Mouse (Mus musculus) c-Kit-positive CD71-negative TER-119-negative erythroid progenitor cells, embryonic 14.5 days (primary cell): ENCODE measurements around the gene Unc119b.
"Not testable (repeated sequence)": the region's sequence is repeated elsewhere in the genome, so short reads cannot be mapped to it uniquely, and the experiment has no call there.

Source experiments
- DNase-seq: peaks from one replicate; pipeline ENCODE4 v3.0.0-alpha.2; 2013; ENCODE audit warnings: low read depth

Gene Unc119b

DNA sequence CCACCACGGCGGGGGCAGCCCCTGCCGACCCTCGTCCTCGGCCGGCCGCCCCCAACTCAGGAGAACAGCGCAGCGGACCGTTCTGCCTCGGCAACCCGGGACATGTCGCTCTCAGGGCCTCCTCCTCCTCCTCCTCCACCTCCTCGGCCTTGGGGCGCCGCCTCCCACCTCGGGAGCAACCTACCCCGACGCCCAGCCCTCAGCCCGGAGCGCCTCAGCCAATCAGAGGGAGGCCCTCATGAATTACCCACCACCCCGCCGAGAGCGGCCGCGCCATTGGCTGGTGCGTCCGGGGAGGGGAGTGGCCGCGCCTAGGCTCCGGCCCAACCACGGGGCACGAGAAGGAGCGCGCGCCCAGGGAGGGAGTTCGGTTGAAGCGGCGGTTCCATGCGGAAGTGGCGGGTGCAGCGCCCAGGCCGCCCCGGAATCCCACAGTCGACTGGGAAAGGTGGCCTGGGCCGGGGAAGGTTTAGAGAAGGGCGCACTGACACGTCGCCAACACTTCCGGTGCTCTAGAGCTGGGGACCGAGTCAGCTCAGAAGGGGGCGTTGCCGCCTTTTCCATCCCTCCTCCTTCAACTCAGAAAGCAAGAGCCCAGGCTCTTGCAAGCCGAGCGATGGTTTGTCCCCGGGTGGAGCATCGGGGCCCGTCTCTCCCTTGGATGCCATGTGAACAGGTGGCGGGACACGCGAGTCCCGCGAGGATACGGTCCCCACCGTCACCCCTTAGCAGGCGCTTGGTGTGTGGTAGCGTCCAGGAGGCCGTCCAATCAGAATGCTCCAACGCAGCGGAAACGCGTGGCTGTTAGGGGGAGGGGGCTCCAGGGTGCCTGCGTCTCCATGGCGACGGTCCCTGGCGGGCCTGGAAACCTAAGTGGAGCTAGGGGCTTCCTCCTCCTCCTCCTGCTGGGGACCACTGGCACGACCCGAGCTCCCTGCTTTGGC lies 23.5 kb upstream of the Unc119b start, which contains the start of gene Mlec:
Gene Mlec (minus strand): TSS at position 140 of the 944 bp plus-strand sequence.
- DNase-seq, result peak; percentile 98

DNA sequence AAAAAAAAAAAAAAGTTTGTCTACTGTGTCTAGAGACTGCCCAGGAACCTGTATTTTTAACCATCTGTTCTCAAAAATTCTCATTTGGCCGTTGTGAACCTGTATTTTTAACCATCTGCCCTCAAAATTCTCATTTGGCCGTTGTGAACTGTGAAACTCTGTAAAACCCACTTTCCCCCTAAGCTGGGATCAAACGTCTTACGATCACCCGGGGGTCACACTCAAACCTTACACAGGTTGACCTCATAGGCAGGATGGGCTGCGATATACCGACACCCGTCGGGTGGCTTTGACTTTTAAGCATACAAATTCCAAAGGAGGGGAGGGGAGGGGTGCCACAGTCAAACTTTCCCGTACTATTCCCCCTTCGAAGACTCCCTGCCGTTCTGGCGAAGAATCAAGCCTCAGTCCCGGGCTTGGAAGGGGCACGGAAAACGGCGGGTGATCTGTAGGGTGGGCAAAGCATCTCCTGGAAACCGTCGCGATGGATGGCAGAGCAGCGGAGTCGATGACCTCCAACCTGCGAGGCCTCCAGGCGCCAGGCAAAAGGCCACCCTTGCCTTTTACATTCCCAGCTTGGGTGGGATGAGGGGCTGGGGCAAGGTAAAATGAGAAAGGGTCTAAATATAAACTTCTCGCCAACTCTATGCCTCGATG lies 22.3 kb upstream of the Unc119b start:
- no peak for DNase-seq

DNA sequence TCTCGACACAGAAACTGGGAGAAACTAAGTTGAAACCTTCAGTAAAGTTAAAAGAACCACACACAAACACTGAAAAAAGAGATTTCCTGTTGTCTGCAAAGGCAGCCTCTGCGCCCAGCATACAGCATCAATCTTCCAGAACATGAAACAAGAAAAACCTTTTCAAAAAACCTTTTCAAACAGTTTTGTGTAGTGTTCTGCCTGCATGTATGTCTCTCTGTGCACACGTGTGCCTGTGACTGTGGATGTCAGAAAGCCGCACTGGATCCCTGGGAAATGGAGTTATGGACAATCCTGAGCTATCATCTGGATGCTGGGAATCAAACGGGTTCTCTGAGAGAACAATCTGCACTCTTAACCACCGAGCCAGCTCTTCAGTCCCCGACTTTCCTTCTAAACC lies 21.6 kb upstream of the Unc119b start:
- DNase-seq, result no peak

DNA sequence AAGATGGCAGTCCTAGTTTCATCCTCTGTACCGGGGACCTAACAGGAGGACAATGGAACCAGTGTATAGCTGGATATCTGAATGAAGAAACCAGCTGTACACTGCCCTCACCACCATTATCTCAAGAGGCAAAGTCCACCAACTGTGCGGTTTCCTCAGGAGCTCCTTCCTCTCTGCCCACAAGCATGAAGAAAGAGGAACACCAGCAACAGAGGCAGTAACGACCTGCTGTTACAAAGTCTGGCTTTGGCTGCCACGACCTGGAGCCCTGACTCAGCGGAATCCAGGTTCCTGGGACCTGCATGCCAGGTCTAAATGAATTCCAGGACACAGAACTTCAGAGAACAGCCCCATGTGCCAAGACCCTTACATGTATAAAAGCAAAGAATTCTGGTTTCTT lies 21.1 kb upstream of the Unc119b start:
- DNase-seq, result peak; percentile 71

DNA sequence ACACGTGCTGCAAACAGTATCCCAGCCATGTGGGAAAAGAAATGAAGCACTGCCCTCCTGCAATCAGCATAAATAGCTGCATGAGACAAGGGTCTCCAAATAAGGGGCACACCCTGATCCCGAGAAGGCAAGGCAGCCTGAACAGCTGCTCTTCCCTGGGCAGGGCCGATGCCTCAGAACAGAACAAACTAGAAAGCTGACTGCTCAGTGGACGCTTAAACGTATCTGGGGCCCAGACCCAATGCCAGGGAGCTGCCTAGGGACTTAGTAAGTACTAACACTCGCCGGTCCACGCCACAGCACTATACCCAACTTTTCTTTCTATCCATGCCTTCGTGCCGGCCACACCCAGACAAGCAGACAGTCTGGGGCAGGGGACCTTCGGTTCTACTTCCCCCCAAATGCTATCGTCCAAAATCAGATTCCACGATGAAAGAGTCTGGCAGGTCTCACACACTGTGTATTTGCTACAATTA lies 20.4 kb upstream of the Unc119b start:
- DNase-seq, result no peak

- DNase-seq, result no peak
Measured at GRCm38 (mm10) chr5:115152132-115152956, 17.6 kb upstream of the Unc119b start.

- no peak for DNase-seq
Measured at GRCm38 (mm10) chr5:115151457-115151856, 16.7 kb upstream of the Unc119b start.

DNA sequence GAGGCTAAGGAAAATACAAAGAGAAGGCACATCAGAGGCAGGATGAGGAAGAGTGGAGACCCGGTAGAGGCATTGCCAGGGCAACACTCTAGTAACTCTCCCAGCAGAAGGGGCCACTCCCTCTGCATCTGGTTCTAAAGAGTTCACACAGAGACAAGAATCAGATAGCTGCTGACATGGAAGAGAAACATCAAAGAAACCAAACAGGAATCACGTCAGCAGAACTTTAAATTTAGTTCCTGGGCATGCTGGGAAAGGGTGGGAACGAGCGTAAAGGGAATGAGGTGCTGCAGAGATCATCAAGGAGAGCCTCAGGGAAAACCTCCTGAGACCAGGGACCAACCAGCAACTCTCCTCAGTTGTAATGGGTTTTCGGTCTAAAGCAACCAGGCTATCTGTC lies 16.2 kb upstream of the Unc119b start:
- no peak for DNase-seq

GRCm38 (mm10) chr5:115149675-115150459 lies 15.1 kb upstream of the Unc119b start:
- DNase-seq, result no peak

DNA sequence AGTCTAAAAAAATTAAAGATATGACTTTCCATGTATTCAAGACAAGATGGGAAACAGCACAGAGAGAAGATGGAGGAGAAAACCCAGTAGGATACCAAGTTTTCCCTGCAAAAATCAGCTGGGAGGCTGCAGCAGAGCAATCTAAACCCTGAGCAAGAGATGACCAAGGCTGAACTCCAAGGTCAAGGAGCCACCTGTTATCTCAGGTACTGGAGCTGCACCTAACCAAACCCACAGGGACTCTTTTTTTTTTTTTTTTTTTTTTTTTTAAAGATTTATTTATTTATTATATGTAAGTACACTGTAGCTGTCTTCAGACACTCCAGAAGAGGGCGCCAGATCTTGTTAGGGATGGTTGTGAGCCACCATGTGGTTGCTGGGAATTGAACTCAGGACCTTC lies 14.1 kb upstream of the Unc119b start:
- not testable (repeated sequence) for DNase-seq

DNA sequence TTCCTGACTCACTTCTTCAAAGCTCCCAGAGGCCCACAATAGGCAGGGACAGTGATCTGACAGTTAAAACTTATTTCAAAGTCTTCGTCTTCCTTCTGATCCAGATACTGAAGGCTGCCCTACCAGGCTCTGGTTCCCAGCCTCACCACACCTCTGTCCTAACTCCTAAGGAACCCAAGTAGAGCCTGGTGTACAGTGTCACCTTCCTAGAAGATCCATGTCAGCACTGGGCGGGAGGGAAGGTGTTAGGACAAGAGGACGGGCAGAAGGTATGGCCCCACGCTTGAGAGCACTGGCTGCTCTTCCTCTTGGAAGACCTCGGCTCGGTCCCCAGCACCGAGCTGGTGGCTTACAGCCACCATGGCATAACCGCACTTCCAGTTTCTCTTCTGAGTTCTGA lies 13.6 kb upstream of the Unc119b start:
- DNase-seq, result no peak

GRCm38 (mm10) chr5:115147388-115147787 lies 12.6 kb upstream of the Unc119b start:
- DNase-seq, result no peak

GRCm38 (mm10) chr5:115146747-115147130 lies 12.0 kb upstream of the Unc119b start:
- no peak for DNase-seq

DNA sequence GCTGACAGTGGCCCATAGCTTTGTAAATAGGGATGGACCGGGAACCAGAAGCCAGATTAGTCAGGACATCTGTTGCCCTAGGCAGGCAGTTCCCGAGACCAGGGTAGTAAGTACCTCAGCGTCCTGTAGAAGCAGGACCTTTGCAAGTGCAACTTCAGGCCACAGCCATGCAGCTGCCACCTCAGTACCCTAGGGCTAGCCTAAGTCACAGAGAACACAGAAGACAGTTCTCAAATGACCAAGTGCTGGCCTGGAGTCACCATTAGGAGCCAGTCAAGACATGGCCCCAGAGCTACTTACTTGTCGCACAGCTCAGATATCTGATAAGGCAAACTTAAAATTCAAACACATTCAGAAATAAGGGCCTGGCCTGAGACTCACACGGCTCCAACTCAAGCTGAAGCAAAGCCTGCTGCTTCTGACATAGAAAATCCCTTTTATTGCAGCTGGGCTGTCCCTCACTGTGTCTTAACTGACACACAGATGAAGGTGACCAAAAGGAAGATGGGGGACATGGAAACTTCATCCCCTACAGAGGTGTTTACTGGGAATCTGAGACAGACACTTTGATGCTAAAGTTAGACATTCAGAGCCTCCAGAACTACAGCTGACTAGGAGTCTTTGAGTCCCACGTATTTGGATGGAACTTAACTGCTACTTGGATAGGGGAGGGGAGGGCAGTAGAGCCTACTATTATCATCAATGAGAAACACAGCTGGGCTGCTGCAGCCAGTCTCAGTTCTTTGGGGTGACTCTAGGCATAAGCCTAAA lies 11.4 kb upstream of the Unc119b start:
- DNase-seq, result no peak

DNA sequence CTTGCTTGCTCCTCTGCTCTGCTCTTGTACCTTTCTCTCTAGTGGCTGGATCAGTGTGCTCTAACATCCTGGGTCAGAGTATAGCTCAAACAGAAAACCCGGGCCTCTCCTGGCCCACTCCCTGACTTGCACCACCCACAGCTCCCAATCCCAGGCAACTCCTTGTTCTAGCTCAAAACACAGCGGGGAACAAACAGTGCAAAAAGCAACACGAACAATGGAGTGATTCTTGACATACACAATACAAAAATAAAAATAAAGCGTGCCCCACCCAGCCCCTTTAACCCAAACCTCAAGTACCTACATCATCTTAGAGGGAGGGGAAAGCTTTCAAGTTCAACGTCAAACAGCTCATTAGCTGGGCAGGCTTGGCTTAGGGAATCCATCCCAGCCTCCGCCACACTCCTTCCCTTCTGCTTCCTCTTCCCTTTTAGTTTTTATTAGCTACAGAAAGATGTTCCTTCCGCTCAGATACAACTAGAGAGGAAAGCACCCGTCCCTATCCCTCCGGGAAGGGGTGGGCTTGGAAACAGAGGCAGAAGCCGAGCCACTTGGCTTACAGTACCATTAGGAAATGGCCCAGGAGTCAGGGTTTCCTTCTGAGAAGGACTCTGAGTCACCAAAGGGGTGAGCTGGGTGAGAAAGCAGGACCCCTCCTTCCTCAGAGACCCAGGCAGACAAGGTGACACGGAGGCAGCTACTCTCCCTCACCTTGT lies 10.6 kb upstream of the Unc119b start:
- DNase-seq, result no peak

DNA sequence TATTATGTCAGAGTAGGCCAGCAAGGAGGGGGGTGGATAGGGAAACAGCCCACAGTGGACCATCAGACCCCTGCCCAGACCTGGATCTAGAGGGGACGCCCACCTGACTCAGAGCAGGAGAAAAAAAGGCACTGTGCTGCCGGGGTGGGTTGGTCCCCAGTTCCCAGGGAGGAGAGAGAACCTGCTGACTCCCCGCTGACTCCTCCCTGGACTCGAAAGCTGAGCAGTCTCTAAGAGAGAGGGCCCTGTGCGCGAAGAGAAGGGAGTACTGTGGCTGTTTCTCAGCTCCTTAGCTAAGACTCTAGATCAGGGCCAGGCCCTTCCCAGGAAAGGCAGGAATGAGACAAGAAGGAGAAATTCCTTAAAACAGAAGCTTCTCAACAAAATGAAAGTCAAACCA lies 9.7 kb upstream of the Unc119b start:
- DNase-seq, result no peak

GRCm38 (mm10) chr5:115143552-115143951 lies 8.8 kb upstream of the Unc119b start:
- DNase-seq, result no peak

DNA sequence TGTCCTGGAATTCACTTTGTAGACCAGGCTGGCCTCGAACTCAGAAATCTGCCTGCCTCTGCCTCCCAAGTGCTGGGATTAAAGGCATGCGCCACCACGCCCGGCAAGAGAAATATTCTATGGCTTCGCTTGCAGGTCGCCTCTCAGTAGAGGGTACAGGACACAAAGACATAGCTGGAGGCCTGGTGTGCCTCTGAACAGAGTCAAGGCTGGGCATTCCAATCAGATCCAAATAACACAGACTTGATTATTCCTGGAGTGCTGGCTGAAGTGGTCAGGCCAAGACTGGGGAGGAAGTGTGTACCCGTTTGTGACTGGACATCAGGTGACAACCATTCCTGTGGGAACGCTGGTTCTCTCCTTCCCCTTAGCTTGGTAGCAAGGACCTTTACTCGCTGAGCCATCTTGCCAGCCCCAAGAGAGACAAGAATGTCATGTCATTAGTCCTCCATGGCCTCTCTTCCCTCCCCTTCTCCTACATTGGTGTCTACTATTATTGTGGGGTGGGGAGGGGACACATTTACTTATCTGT lies 7.5 kb upstream of the Unc119b start:
- DNase-seq, result no peak

DNA sequence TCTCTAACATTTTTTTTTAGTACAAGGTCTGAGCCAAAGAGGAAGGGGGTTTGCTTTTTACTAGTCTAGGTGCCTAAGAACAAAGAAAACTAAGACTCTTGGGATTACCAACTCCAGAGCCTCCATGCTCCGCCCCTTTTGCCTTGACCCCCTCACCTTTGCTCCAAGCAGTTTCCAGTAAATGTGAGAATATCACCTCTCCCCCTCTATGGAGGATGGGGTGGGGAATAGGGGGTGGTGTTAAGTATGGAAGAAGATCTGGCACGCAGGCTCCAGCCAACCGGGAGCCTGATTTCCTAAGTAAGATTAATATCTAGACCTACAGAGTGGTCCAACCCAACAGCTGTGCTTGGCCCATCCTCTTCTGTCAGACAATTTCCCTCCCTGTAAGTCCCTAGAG lies 6.0 kb upstream of the Unc119b start:
- no peak for DNase-seq

DNA sequence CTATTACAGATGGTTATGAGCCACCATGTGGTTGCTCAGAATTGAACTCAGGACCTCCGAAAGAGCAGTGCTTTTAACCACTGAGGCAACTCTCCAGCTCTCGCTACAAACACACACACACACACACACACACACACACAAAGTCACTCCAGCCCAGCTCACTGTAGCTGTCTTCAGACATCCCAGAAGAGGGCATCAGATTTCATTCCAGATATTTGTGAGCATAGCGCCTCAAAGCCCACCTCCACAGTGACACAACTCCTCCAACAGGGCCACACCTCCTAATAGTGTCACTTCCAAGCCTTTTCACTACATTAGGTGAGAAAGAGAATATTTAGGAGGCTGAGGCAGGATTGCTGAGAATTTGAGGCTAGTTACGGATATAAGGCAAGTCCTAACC lies 4.3 kb upstream of the Unc119b start:
- DNase-seq, result no peak
